Mouse (Mus musculus) heart, embryonic 12.5 days (tissue): Measurements from ENCODE around the gene Glis3. TPM values are rescaled to one million over a fixed set of nuclear protein-coding genes. Genes with fewer than 3 reads are reported as not detected.

Source experiments
- ATAC-seq: fragments of 200-750 bp; cut with Nextera tagmentation; 2 replicates; pipeline ENCODE4 v1.8.0; 2017; ENCODE audit warnings: moderate TSS enrichment, moderate library complexity; ENCODE audit not compliant: insufficient number of reproducible peaks, low FRiP score
- H3K27ac ChIP-seq: fragments of 300-500 bp; sonication (generic); 2 replicates; pipeline ENCODE4 v1.5.1; 2016; ENCODE audit warnings: mild to moderate bottlenecking, moderate library complexity; ENCODE audit not compliant: poor library complexity, severe bottlenecking
- H3K27me3 ChIP-seq: fragments of 300-500 bp; sonication (generic); replicated peaks from 2 replicates; pipeline ENCODE4 v1.6.1; 2016; ENCODE audit warnings: mild to moderate bottlenecking, moderate library complexity
- H3K36me3 ChIP-seq: fragments of 300-500 bp; sonication (generic); 2 replicates; pipeline ENCODE4 v1.6.1; 2016; ENCODE audit warnings: mild to moderate bottlenecking, moderate library complexity
- H3K4me1 ChIP-seq: fragments of 300-500 bp; sonication (generic); replicated peaks from 2 replicates; pipeline ENCODE4 v1.6.1; 2016; ENCODE audit warnings: mild to moderate bottlenecking
- H3K4me2 ChIP-seq: fragments of 300-500 bp; sonication (generic); 2 replicates; pipeline ENCODE4 v1.6.1; 2016; ENCODE audit warnings: mild to moderate bottlenecking, moderate library complexity
- H3K4me3 ChIP-seq: fragments of 300-500 bp; sonication (generic); 2 replicates; pipeline ENCODE4 v1.5.1; 2016; ENCODE audit warnings: mild to moderate bottlenecking
- H3K9ac ChIP-seq: fragments of 300-500 bp; sonication (generic); 2 replicates; pipeline ENCODE4 v1.6.1; 2016; ENCODE audit warnings: mild to moderate bottlenecking, moderate library complexity
- H3K9me3 ChIP-seq: fragments of 300-500 bp; sonication (generic); replicated peaks from 2 replicates; pipeline ENCODE4 v1.6.1; 2016; ENCODE audit warnings: mild to moderate bottlenecking, moderate library complexity
- WGBS: fragments of 180-500 bp; shearing (Covaris S2); methylation state at CpG from one replicate; pipeline ENCODE4 v1.1.7; 2016; 5-methylcytosine and 5-hydroxymethylcytosine counted together
- polyA plus RNA-seq: library from polyadenylated mRNA; unstranded; fragments of >200 nt; fragmentation: Nextera tagmentation; extraction: Ambion mirVana; gene quantifications from 2 replicates; pipeline ENCODE4 v1.2.1, GENCODE M21; 2016

Gene Glis3
- polyA plus RNA-seq, 1 experiment from 2014 or later: 1.7 TPM

- Histone ChIP-seq H3K4me2 (no peak overlapping the region), H3K27me3 (no peaks in the 10 kb centered on the region), H3K27ac (no peak overlapping the region), H3K9me3 (no peaks in the 10 kb centered on the region), H3K36me3 (no peaks in the 10 kb centered on the region), H3K9ac (no peak overlapping the region), H3K4me1 (no peaks in the 10 kb centered on the region), H3K4me3 (no peak overlapping the region)
- ATAC-seq: no peak
- 53% methylated on average over 7 of the region's 7 CpGs for WGBS
These were observed 314.0 kb downstream of the Glis3 start for GRCm38 (mm10) chr19:28365897-28366296.

GRCm38 (mm10) chr19:28360884-28361283, 319.0 kb downstream of the Glis3 start:
- H3K9ac ChIP-seq: no peak overlapping the region
- no peaks in the 10 kb centered on the region for H3K27me3 ChIP-seq
- no peak for ATAC-seq
- no peaks in the 10 kb centered on the region for H3K9me3 ChIP-seq
- H3K36me3 ChIP-seq: no peaks in the 10 kb centered on the region
- 70% methylated on average over 4 of the region's 4 CpGs for WGBS
- no peaks in the 10 kb centered on the region for H3K4me1 ChIP-seq
- no peak overlapping the region for H3K4me2 ChIP-seq
- no peak overlapping the region for H3K4me3 ChIP-seq
- H3K27ac ChIP-seq: no peak overlapping the region

- Histone ChIP-seq H3K4me2 (no peak overlapping the region), H3K9ac (no peak overlapping the region), H3K27ac (no peak overlapping the region), H3K9me3 (no peaks in the 10 kb centered on the region), H3K27me3 (no peaks in the 10 kb centered on the region), H3K36me3 (no peaks in the 10 kb centered on the region), H3K4me1 (no peaks in the 10 kb centered on the region), H3K4me3 (no peak overlapping the region)
- WGBS: 84% methylated on average over 9 of the region's 9 CpGs
- ATAC-seq: no peak
These were observed 322.3 kb downstream of the Glis3 start for GRCm38 (mm10) chr19:28357595-28357994.

GRCm38 (mm10) chr19:28351068-28352066, 328.5 kb downstream of the Glis3 start:
- Histone ChIP-seq H3K4me2 (no peak overlapping the region), H3K4me3 (no peak overlapping the region), H3K36me3 (no peaks in the 10 kb centered on the region), H3K27ac (no peak overlapping the region), H3K4me1 (no peaks in the 10 kb centered on the region), H3K27me3 (no peaks in the 10 kb centered on the region), H3K9me3 (no peaks in the 10 kb centered on the region), H3K9ac (no peak overlapping the region)
- 76% methylated on average over 13 of the region's 13 CpGs for WGBS
- ATAC-seq: no peak

GRCm38 (mm10) chr19:28347080-28347825, 332.6 kb downstream of the Glis3 start:
- ATAC-seq: no peak
- no peaks in the 10 kb centered on the region for H3K36me3 ChIP-seq
- H3K27me3 ChIP-seq: no peaks in the 10 kb centered on the region
- WGBS: 73% methylated on average over 13 of the region's 13 CpGs
- no peak overlapping the region for H3K27ac ChIP-seq
- peaks cover 7% of the 10 kb centered on the region for H3K4me1 ChIP-seq
- H3K4me3 ChIP-seq: no peak overlapping the region
- no peak overlapping the region for H3K4me2 ChIP-seq
- H3K9ac ChIP-seq: no peak overlapping the region
- H3K9me3 ChIP-seq: no peaks in the 10 kb centered on the region

GRCm38 (mm10) chr19:28343640-28344039, 336.2 kb downstream of the Glis3 start:
- no peak for ATAC-seq

GRCm38 (mm10) chr19:28337574-28337973, 342.3 kb downstream of the Glis3 start:
- no peak overlapping the region for H3K9ac ChIP-seq
- H3K36me3 ChIP-seq: no peaks in the 10 kb centered on the region
- H3K4me2 ChIP-seq: no peak overlapping the region
- 78% methylated on average over 3 of the region's 3 CpGs for WGBS
- ATAC-seq: no peak
- H3K9me3 ChIP-seq: 0 out of 2 replicates have a peak, but pooled peaks cover 3% of the 10 kb centered on the region
- peaks cover 19% of the 10 kb centered on the region for H3K4me1 ChIP-seq
- no peak overlapping the region for H3K27ac ChIP-seq
- H3K27me3 ChIP-seq: no peaks in the 10 kb centered on the region
- no peak overlapping the region for H3K4me3 ChIP-seq

More at GRCm38 (mm10) chr19:28343640-28344039, 336.2 kb downstream of the Glis3 start:
- H3K9ac ChIP-seq: no peak overlapping the region
- peaks cover 7% of the 10 kb centered on the region for H3K4me1 ChIP-seq
- H3K27ac ChIP-seq: no peak overlapping the region
- no peaks in the 10 kb centered on the region for H3K27me3 ChIP-seq
- H3K4me2 ChIP-seq: no peak overlapping the region
- WGBS: 49% methylated on average over 7 of the region's 7 CpGs
- H3K4me3 ChIP-seq: no peak overlapping the region
- no peaks in the 10 kb centered on the region for H3K9me3 ChIP-seq
- H3K36me3 ChIP-seq: no peaks in the 10 kb centered on the region

- H3K27ac ChIP-seq: no peak overlapping the region
- H3K4me2 ChIP-seq: no peak overlapping the region
- H3K4me1 ChIP-seq: peaks cover 19% of the 10 kb centered on the region
- no peaks in the 10 kb centered on the region for H3K36me3 ChIP-seq
- H3K27me3 ChIP-seq: no peaks in the 10 kb centered on the region
- ATAC-seq: no peak
- H3K9ac ChIP-seq: no peak overlapping the region
- WGBS: 75% methylated on average over 4 of the region's 4 CpGs
- 0 out of 2 replicates have a peak, but pooled peaks cover 3% of the 10 kb centered on the region for H3K9me3 ChIP-seq
- H3K4me3 ChIP-seq: no peak overlapping the region
These were observed 343.0 kb downstream of the Glis3 start for GRCm38 (mm10) chr19:28336651-28337510.

- no peak overlapping the region for H3K4me3 ChIP-seq
- no peak overlapping the region for H3K27ac ChIP-seq
- H3K9ac ChIP-seq: no peak overlapping the region
- H3K4me1 ChIP-seq: peaks cover 23% of the 10 kb centered on the region
- H3K27me3 ChIP-seq: no peaks in the 10 kb centered on the region
- H3K36me3 ChIP-seq: no peaks in the 10 kb centered on the region
- ATAC-seq: no peak
- H3K9me3 ChIP-seq: 0 out of 2 replicates have a peak, but pooled peaks cover 3% of the 10 kb centered on the region
- H3K4me2 ChIP-seq: 0 out of 2 replicates have a peak overlapping the region, but pooled peaks have one; percentile 7
- WGBS: 20% methylated on average over 8 of the region's 8 CpGs
These were observed 344.0 kb downstream of the Glis3 start for GRCm38 (mm10) chr19:28335890-28336289.

- Histone ChIP-seq H3K36me3 (no peaks in the 10 kb centered on the region), H3K9me3 (0 out of 2 replicates have a peak, but pooled peaks cover 2% of the 10 kb centered on the region), H3K4me2 (no peak overlapping the region), H3K27ac (no peak overlapping the region), H3K9ac (no peak overlapping the region), H3K27me3 (no peaks in the 10 kb centered on the region), H3K4me1 (peaks cover 40% of the 10 kb centered on the region), H3K4me3 (no peak overlapping the region)
- ATAC-seq: no peak
- WGBS: 63% methylated on average over 11 of the region's 11 CpGs
These were observed 346.7 kb downstream of the Glis3 start for GRCm38 (mm10) chr19:28333007-28333766.
